Mouse (Mus musculus) heart, postnatal 0 days (tissue): ENCODE measurements around the gene Fbxl4. TPM values are rescaled to one million over a fixed set of nuclear protein-coding genes. Genes with fewer than 3 reads are reported as not detected.

ENCODE experiments used
- ATAC-seq: fragments of 200-750 bp; cut with Nextera tagmentation; 2 replicates; pipeline ENCODE4 v1.8.0; 2017; ENCODE audit warnings: low read depth, moderate number of reproducible peaks, moderate library complexity; ENCODE audit not compliant: insufficient read depth
- DNase-seq: peaks from one replicate; pipeline ENCODE4 v3.0.0-alpha.2; 2016; ENCODE audit warnings: low spot score
- H3K27ac ChIP-seq: fragments of 300-500 bp; sonication (generic); 2 replicates; pipeline ENCODE4 v1.5.1; 2014; ENCODE audit warnings: low read depth, mild to moderate bottlenecking
- H3K27me3 ChIP-seq: fragments of 300-500 bp; sonication (generic); 2 replicates; pipeline ENCODE4 v1.6.1; 2014; ENCODE audit warnings: low read length, mixed read lengths; ENCODE audit not compliant: control insufficient read depth, insufficient read depth
- H3K36me3 ChIP-seq: fragments of 300-500 bp; sonication (generic); replicated peaks from 2 replicates; pipeline ENCODE4 v1.6.1; 2014; ENCODE audit warnings: low read length, mixed read lengths; ENCODE audit not compliant: control insufficient read depth, insufficient read depth
- H3K4me1 ChIP-seq: fragments of 300-500 bp; sonication (generic); 2 replicates; pipeline ENCODE4 v1.6.1; 2014; ENCODE audit warnings: antibody characterized with exemption; ENCODE audit not compliant: control insufficient read depth, insufficient read depth
- H3K4me2 ChIP-seq: fragments of 300-500 bp; sonication (generic); 2 replicates; pipeline ENCODE4 v1.6.1; 2014; ENCODE audit warnings: low read depth, mild to moderate bottlenecking, low read length, moderate library complexity
- H3K4me3 ChIP-seq: fragments of 300-500 bp; sonication (generic); 2 replicates; pipeline ENCODE4 v1.5.1; 2014; ENCODE audit warnings: low read depth, low read length
- H3K9ac ChIP-seq: fragments of 300-500 bp; sonication (generic); replicated peaks from 2 replicates; pipeline ENCODE4 v1.6.1; 2014; ENCODE audit warnings: low read depth, low read length, mixed read lengths
- H3K9me3 ChIP-seq: fragments of 300-500 bp; sonication (generic); replicated peaks from 2 replicates; pipeline ENCODE4 v1.6.1; 2016; ENCODE audit warnings: low read length; ENCODE audit not compliant: control insufficient read depth
- CTCF ChIP-seq: IDR thresholded peaks from 2 replicates; pipeline ENCODE4 v1.5.1; 2016; ENCODE audit warnings: antibody characterized with exemption, control low read depth, low read depth
- EP300 ChIP-seq: IDR thresholded peaks from 2 replicates; pipeline ENCODE4 v1.6.1; 2016; ENCODE audit warnings: antibody characterized with exemption, low read depth
- WGBS: fragments of 180-500 bp; shearing (Covaris S2); extraction: QIAGEN DNeasy Blood & Tissue Kit; methylation state at CpG from one replicate; pipeline ENCODE4 v1.1.7; 2014; 5-methylcytosine and 5-hydroxymethylcytosine counted together
- polyA plus RNA-seq: library from polyadenylated mRNA; unstranded; fragments of >200 nt; fragmentation: Nextera tagmentation; extraction: Ambion mirVana; gene quantifications from 2 replicates; pipeline ENCODE4 v1.2.1, GENCODE M21; 2015
- total RNA-seq: library from RNA; depleted of rRNA; stranded (reverse); fragments of >200 nt; gene quantifications from 2 replicates; pipeline ENCODE4 v1.2.3, GENCODE M21; 2014; ENCODE audit warnings: low replicate concordance; rRNA removed

Gene Fbxl4
- total and polyA plus RNA-seq, 2 experiments from 2014 or later = 13.2 to 26.2 TPM

DNA sequence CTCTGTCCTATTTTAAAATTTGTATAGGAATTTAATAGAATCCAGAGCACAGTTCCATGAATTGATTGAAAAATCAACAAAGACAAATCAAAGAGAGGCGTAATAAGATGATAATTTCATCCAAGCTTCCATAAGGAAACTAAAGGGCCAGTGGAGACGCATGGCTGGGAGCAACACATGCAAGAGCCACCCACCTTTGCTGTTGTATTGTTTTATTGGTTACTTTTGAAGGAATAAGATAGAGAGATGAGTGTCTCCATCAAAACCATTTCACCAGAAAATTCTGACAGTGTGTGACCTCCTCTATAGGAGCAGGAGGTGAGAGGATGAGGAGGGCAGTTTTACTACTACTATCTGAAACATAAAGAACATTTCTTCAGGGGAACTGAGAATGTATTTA is 124.8 kb downstream of the Fbxl4 start:
- 41% methylated on average over 2 of the region's 2 CpGs for WGBS
- H3K27me3 ChIP-seq = peaks cover 99% of the 10 kb centered on the region
- no peak overlapping the region for H3K9ac ChIP-seq
- H3K36me3 ChIP-seq = no peaks in the 10 kb centered on the region
- H3K4me3 ChIP-seq = no peak overlapping the region
- H3K9me3 ChIP-seq = no peaks in the 10 kb centered on the region
- no peak overlapping the region for H3K27ac ChIP-seq
- H3K4me2 ChIP-seq = no peak overlapping the region
- DNase-seq (no peak), ATAC-seq (no peak)
- TF ChIP-seq EP300 (no peak), CTCF (no peak)
- H3K4me1 ChIP-seq = no peaks in the 10 kb centered on the region

DNA sequence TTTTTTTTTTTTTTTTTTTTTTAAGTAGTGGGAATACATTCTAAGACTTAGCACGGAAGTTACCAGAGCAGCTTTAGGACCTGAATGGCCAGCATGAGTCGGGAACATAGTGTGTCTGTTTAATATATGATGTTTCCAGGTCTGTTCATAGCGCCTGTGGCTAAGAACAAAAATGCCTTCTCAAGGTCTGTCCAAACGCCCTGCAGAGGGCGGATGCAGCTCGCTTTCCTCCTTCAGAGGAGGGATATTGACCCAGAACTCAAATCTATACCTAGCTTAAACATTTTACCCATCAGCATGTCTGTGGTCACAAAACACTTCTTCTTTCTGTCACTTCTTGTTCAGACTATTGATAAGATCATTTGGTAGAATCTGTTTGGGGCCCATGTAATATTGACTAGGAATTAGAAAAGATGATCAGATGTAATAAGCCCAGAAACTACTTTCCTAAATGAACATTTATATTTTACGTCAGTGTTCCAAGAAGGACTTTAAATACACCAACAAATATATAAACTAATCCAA is 125.5 kb downstream of the Fbxl4 start:
- ATAC-seq (no peak), DNase-seq (no peak)
- Histone ChIP-seq H3K4me2 (no peak overlapping the region), H3K9me3 (no peaks in the 10 kb centered on the region), H3K36me3 (no peaks in the 10 kb centered on the region), H3K27me3 (peaks cover 99% of the 10 kb centered on the region), H3K9ac (no peak overlapping the region), H3K4me3 (no peak overlapping the region), H3K4me1 (peaks cover 2% of the 10 kb centered on the region), H3K27ac (no peak overlapping the region)
- TF ChIP-seq CTCF (peak; percentile 23; the same call in 1 of the 2 replicates), EP300 (no peak)
- 14% methylated on average over 7 of the region's 7 CpGs for WGBS

DNA sequence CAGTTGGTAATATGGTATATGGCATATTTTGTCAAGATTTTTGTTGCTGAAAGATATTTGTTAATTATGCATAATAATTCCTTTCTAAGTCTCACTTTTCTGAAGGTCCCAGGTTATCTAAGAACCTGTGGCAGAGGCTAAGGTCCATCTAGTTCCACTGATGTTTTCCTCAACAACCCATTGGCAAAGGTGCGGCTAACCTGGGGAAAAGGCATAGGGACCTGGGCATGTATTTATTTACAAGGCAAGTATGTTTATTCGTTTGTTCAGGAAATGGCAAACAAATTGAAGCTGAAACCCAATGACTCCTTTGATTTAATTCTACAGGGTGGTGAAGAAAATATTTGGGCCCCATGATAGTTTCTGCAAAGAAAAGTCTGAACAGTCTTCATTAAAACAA is 126.2 kb downstream of the Fbxl4 start:
- no peak overlapping the region for H3K4me2 ChIP-seq
- ATAC-seq = no peak
- 12% methylated on average over 2 of the region's 2 CpGs for WGBS

More for the DNA sequence above, 126.2 kb downstream of the Fbxl4 start:
- no peaks in the 10 kb centered on the region for H3K36me3 ChIP-seq
- H3K4me3 ChIP-seq = no peak overlapping the region
- H3K27me3 ChIP-seq = peaks cover 99% of the 10 kb centered on the region
- no peak for DNase-seq
- H3K4me1 ChIP-seq = peaks cover 4% of the 10 kb centered on the region
- H3K27ac ChIP-seq = no peak overlapping the region
- H3K9ac ChIP-seq = no peak overlapping the region
- TF ChIP-seq CTCF (no peak), EP300 (no peak)
- H3K9me3 ChIP-seq = no peaks in the 10 kb centered on the region

Other genes with a start within 250 kb of the Fbxl4 start
- not detected in 2 replicates for gene Pou3f2, start 130.8 kb downstream of the Fbxl4 start, total RNA-seq
- not detected in 2 replicates for gene Pou3f2, start 130.8 kb downstream of the Fbxl4 start, polyA plus RNA-seq